Mouse (Mus musculus): ENCODE data around the gene Gm21292. TPM values are rescaled to one million over a fixed set of nuclear protein-coding genes. Genes with fewer than 3 reads are reported as not detected.

The Gm21292 gene
- polyA plus RNA-seq (2012; rRNA removed; ENCODE audit: low replicate concordance) = not detected in 2 replicates

GRCm38 (mm10) chrY:9133824-9134223 is at the start of gene Gm21292:
TSS of gene Gm21292 (minus strand) at chrY:9133924.

Other genes with a start within 250 kb of the Gm21292 start
- gene Gm21721, start 68.3 kb upstream of the Gm21292 start, polyA plus RNA-seq (2012; rRNA removed; ENCODE audit: low replicate concordance) = not detected in 2 replicates
- gene Gm21812, start 213.3 kb upstream of the Gm21292 start, polyA plus RNA-seq (2012; rRNA removed; ENCODE audit: low replicate concordance) = not detected in 2 replicates